Mouse (Mus musculus): ENCODE results near the gene Mief1.

- TF ChIP-seq POLR2A (IDR thresholded peaks at IDR 0.05; ENCODE audit: extremely low read depth, insufficient read depth, low read length) (no peak), CTCF (IDR thresholded peaks at IDR 0.05; ENCODE audit: extremely low read depth, insufficient read depth, low read length) (no peak)
These were observed 16.3 kb upstream of the Mief1 start for GRCm38 (mm10) chr15:80217476-80217875.
